Mouse (Mus musculus) cerebellum, postnatal 36 days (tissue): ENCODE measurements around the gene Phf12.
A peak's percentile ranks its signal among the peaks of the same experiment; 100 is the strongest.
"Not testable (repeated sequence)": the region's sequence is repeated elsewhere in the genome, so short reads cannot be mapped to it uniquely, and the experiment has no call there.

Experiments
- DNase-seq, 2 experiments: peaks; one replicate each; pipeline ENCODE4 v3.0.0; 2021 to 2022; ENCODE audit warnings: mixed read lengths in 2 of 2

Gene Phf12

DNA sequence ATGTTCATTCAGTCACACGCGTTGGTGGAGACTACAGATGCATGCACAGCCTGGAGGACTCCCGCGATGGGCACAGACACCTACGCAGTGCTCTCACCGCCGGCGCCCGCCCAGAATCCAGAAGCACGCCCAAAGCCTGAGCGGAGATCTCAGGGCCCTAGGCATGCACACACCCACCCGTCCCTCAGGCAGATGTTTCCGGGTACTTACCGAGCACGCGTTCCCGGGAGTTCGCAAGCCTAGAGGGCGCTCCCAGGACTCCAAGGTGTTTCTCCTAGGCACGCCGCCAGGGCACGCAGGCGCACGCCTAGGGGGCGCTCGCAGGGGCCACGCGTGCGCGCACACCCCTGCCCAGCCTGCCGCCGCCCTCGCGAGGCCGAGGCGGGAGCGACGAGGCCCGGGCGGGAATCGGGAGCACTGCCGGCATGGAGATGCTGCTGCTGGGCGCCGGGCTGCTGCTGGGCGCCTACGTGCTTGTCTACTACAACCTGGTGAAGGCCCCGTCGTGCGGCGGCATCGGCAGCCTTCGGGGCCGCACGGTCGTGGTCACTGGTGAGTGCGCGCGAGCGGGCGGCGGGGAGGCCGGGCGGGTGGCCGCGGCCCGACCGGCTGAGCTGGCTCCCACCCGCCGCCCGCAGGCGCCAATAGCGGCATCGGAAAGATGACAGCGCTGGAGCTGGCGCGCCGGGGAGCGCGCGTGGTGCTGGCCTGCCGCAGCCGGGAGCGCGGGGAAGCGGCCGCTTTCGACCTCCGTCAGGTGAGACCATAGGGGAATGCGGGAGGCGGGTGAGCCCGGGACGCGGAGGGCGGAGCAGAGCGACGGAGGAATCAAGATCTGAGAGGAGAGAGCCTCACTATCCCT, 49.6 kb downstream of the Phf12 start, which contains the start of gene Dhrs13:
Gene Dhrs13, plus strand, starts transcription at position 334 of the 862 bp plus-strand sequence.
- DNase-seq, result peak; percentile 94 to 95

DNA sequence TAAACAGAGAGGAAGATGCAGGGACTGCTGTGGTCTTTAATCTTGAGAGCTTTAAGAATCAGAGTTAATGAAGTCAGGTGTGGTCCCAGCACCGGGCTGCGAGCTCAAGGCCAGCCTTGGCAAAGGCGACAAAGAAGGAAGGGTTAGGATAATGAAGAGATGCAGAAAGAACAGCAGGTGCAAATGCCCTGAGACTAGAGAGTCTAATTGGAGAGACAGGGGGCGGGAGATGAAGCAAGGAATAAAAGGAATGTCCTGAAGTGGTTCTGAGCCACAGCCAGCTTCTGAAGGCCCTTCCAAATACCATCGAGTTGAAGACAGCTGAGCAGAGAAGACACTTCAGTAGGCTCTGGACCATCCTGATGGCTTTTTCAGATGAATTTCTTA, 50.2 kb downstream of the Phf12 start:
- DNase-seq, result no peak

DNA sequence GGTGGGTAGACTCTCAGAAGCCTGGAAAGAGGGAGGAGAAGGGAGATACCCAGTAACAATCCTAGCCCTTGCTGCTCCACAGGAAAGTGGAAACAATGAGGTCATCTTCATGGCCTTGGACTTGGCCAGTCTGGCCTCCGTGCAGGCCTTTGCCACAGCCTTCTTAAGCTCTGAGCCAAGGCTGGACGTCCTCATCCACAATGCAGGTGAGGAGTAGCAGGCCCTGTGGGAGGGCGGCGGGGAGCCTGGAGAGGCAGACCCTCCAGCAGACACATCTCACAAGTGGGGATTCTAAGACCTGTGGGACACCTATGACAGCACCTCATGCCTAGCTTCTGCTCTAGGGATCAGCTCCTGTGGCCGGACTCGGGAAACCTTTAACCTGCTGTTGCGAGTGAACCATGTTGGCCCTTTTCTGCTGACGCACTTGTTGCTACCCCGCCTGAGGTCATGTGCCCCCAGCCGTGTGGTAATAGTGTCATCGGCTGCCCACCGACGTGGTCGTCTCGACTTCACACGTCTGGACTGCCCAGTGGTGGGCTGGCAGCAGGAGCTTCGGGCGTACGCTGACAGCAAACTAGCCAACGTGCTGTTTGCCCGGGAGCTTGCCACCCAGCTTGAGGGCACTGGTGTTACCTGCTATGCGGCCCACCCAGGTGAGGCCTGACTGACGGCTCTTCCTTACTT, 51.5 kb downstream of the Phf12 start:
- no peak for DNase-seq

DNA sequence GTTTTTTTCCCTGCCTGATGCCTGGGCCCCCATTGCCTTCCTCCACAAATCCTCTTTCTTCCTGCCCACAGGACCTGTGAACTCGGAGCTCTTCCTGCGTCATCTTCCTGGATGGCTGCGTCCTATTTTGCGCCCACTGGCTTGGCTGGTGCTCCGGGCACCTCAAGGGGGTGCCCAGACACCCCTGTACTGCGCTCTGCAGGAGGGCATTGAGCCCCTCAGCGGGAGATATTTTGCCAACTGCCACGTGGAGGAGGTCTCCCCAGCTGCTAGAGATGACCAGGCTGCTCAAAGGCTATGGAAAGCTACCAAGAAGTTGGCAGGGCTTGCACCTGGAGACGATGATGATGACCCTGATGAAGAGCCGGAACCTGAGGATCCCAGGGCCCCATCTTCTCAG, 54.2 kb downstream of the Phf12 start:
- DNase-seq, result no peak

DNA sequence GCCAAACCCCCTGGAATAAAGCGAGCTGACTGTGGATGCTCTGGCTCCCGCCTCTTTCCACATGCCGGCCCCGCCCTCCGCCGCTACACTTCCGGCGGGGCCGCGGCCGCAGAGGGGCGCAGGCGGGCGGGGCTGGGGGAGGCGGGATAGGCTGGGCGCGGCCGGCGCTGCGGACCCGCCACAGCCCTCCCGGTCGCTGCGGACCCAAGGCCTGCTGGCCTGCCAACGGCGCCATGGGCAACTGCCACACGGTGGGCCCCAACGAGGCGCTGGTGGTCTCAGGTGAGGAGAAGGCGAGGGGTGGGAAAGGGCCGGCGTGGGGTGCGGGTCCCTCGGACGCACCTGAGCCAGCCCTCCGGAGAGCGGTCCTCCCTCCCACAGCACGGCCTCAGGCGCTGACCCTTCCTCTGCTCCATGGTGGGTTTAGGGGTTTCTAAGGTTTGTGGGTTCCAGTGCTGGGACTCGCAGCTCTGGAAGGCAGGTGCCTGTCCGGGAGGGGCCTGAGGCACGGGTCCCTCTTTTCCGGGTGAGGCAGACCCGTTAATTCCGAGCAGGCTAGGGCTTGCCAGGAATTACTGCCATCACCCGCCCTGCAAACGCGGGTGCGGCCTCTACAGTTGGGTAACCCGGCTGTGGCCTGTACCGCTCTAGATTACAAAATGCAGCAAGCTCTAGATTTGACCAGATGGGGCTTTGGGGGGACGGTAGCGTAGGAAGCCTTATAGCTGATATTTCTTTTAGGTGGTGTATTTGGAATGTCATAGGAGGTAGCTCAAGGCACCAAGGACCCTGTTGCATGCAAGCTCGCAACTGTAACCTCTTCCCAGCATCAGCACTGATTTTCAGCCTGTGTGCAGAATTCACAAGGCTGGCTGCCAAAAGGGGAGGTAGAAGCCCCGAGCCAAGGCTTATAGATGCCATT, 55.5 kb downstream of the Phf12 start, which contains the start of gene Flot2:
Gene Flot2, plus strand, starts transcription at position 101 of the 922 bp plus-strand sequence.
- DNase-seq, result peak; percentile 45 to 64

DNA sequence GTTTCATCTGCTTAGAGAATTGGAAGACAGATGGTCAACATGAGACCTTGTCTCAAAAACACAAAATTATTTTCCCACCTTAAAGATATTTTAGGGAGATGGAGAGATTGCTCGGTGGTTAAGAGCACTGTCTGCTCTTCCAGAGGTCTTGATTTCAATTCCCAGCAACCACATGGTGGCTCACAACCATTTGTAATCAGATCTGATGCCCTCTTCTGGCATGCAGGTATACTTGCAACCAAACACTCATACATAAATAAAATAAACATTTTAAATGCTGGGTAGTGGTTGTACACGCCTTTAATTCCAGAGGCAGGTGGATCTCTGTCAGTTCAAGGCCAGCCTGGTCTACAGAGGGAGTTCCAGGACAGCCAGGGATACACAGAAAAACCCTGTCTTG, 58.3 kb downstream of the Phf12 start:
- DNase-seq, result no peak

DNA sequence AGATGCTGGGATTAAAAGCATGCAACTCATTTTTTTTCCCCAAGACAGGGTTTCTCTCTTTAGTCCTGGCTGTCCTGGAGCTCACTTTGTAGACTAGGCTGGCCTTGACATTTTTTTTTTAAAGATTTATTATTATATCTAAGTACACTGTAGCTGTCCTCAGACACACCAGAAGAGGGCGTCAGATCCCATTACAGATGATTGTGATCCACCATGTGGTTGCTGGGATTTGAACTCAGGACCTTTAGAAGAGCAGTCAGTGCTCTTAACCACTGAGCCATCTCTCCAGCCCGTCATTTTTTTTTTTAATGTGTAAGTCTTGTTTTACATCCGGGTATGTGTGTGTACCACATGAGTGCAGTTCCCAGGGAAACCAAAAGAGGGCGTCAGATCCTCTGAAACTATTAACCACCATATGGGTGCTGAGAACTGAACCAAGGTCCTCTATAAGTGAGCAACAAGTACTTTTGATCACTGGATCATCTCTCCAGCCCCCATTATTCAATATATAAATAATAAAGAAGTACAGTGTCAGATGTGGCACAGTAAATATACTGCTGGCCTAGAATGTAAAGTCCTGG, 59.8 kb downstream of the Phf12 start:
- not testable (repeated sequence) for DNase-seq

DNA sequence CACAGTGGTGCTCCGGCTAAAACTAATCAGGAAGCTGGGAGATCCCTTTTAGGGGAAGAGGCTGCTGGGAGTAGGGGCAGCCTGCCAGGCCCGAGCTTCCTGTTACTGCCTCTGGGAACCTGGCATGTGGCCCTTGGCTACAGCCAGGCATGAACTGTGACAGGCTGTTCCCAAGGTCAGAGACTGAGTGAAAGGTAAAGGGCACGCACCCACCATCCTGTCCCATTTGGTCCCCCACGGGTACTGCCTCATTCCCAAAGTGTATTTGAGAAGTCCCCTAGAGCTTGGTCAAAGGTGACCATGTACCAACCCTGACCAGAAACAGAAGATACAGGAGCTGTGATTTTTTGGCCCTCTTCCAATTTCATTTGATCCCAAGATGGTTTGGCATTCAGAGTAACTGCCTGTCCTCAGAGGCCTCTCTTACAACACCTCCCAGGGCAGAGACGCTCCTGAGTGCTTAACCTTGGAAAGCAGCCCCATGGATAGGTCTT, 62.3 kb downstream of the Phf12 start:
- DNase-seq, result peak; percentile 91 to 92

DNA sequence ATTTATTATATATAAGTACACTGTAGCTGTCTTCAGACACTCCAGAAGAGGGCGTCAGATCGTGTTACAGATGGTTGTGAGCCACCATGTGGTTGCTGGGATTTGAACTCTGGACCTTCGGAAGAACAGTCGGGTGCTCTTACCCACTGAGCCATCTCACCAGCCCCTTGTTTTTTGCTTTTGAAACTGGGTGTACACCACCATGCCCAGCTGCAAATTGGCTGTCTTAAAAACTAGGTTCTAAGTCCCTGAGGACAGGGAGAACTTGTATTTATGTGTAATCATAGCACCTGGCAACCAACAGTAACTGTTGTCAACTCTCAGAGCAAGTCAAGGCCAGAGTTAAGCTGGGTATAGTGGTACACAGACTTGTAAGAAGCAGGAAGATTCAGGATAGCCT, 66.1 kb downstream of the Phf12 start:
- not testable (repeated sequence) for DNase-seq

DNA sequence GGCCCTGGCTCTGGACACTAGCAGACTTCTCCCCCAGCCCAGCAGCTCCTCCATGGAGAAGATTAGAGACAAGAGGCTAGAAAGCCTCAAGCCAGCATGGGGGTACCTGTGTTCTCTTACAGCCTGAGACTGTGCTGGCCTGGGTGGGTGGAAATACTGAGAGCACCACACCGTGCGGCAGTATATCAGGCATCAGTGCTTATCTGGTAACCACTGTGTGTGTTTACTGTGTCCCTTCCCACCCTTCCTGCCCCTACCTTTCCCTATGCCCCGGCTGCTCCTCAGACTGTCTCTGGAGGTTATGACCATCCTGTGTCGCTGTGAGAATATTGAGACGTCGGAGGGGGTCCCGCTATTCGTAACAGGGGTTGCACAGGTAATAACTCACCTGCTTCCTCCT, 70.5 kb downstream of the Phf12 start:
- DNase-seq, result no peak

DNA sequence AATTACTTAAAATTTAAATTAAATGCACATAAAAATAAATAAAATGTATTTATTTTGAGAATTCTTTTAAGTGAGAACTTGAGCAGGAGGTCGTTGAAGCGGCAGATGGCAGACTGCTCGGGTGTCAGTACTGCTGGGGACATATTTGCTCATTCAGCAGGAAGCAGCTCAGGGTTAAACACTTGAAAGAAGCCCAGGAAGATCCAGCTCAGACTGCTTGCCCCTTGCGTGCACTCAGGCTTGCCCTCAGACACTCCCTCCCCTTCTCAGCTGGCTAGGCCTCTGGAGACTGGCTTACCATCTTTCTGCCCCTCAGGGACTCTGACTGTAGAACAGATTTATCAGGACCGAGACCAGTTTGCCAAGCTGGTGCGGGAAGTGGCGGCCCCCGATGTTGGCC, 74.4 kb downstream of the Phf12 start:
- no peak for DNase-seq

DNA sequence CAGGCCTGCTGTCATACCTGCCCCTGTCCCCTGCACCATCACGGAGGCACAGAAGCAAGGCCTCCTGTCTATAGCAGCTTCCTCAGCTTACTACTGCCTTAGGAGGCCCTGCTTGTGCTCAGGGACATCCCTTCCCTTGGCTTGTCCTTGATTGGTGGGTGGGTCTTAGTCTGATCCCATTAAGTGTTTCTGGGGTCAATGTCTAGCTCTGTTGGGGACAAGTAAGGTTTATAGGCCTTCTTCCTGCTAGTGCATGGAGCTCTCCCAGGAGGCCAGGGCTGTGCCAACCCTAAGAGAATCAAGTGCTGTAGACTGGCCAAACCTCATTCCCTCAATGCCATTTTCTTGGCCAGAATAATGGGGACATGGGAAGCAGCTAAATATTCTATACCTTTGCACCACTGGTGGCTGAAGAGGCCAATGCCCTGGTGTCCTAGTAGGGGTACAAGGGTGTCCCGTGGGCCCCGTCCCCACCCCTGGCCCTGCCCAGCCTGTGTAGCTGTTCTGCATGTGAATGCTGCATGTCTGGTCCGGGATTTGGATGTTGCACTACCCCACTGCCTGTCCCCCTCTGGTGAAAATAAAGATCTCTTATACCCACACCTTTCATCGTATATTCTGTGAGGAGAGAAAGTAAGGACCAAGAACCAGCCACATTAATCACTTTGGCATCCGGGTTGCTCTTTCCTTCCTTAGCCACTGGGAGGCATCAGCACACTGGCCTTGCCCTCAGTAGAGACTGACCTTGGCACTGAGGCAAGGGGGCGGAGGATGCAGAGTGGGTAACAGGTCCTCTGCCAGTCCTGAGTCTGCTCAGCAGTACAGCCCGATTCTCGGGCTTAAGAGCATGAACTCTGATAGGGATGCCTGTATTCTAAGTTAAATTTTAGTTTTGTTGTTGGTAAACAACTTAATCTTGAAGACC, 77.5 kb downstream of the Phf12 start:
- peak; percentile 55 to 57 for DNase-seq

DNA sequence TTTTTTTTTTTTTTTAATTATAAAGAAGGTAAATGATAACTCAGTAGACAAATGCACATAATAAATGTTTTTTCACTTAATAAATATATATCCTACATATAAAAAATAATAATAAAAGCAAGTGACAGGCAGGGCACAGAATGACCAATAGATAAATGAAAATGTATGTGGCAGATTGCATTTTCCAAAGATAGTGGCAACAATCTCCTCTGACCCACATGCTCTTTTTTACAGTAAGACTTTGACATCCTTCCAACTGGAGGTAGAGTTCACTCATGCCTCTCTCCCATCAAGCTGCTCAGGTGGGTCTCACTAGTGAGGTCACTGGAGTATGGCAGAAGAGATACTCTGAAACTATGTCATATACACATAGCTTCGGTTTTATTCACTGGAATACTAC, 80.0 kb downstream of the Phf12 start:
- DNase-seq, result no peak

DNA sequence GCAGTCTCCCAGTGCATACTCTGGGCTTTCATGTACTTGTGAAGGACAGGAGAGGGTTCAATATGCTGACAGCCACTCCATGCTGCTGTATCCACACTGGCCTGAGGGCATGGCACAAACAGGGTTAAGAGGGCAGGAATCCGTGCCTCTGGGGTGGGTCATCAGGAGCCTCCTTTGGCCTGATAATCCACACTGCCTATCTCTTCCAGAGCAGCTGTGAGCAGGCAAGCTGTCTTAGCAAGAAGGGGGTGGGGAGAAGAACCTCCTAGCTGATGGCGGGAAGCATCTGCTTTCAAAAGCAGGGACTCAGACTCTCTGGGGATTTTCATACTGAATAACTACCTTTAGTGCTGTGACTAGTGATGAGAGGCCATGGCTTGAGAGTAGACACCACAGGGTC, 83.4 kb downstream of the Phf12 start:
- no peak for DNase-seq

DNA sequence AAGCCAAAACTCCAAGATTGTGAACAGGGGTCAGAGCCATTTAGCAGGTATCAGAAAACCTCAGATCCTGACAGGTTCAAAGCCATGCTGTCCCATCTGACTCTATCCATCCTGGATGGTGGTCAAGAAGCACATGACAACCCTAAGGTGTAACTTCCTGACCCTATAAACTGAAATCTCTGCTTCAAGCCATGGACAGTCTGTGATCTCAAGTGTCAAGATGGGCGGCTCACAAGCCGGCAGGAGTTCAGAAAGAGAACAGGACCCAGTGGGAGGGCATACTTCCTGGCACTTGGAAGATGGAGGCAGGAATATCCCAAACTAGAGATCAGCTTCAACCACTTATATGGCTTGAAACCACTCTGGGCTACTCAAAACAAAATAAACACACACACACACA, 84.1 kb downstream of the Phf12 start:
- DNase-seq, result no peak

DNA sequence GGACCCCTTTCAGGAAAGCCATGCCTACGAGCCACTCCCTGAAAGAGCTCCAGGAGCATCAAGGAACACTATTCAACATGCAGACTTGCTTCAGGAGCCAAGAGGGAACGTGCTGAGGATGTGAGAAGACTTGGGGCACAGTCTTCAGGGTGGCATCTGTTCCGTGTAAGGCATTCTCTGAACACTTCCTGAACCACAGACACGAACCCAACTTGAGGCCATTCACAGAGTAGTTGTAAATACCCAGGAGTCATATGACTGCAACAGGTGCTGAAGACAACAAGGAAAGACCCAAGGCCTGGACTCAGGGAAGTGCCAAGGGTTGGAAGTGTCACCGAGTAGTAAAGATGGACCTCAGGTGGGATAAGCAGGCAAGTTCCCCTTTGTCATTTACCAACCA, 85.0 kb downstream of the Phf12 start:
- DNase-seq, result no peak

DNA sequence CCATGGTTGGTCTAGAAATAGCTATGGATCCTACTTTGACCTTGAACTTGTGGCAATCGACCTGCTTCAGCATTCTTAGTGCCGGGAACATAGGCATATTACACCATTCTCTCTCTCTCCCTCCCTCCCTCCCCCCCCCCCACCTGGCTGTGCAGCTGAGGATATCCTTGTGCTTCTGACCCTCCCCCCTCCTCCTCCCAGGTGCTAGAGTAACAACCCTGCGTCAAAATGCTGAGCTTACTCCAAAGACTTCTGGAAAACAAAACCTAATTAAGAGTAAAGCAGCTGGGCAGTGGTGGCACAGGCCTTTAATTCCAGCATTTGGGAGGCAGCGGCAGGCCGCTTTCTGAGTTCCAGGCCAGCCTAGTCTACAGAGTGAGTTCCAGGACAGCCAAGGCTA, 86.6 kb downstream of the Phf12 start:
- no peak for DNase-seq

DNA sequence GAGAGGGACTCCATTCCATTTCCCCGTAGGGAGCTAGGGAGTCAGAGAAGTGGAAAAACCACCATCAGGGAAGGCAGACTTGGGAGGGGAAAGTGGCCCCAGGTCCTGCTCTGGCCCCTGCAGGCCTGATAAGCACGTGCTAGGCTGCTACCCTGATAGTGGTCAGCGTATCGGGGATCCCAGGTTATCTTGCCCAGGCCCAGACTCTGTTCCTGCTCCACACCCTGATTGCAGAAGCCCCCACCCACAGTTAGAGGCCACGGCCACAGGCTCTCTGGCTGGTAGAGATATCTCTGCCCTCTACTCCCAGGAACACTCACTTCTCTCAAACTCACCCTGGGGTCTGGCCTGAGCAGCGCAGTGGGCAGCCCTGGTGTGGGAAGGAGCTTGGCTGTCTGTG, 87.1 kb downstream of the Phf12 start:
- DNase-seq, result no peak

DNA sequence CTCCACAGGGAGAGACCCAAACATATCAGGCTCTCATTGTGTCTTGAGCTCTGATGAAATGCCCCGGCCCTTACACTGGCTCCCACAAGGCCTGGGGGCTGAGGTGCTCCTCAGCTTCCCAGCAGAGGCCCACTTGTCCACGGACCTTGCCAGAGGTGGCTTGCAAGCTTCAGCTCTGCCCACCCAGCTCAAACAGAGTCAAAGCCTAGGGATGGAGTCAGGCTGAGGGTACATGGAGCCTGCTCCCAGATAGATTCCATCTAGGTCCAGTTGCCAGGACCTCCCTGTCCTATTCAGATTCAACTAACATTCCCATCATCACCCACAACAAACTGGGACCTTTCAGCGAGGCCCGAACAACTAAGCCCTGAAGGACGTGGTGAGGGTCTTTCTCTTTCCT, 89.4 kb downstream of the Phf12 start:
- no peak for DNase-seq

DNA sequence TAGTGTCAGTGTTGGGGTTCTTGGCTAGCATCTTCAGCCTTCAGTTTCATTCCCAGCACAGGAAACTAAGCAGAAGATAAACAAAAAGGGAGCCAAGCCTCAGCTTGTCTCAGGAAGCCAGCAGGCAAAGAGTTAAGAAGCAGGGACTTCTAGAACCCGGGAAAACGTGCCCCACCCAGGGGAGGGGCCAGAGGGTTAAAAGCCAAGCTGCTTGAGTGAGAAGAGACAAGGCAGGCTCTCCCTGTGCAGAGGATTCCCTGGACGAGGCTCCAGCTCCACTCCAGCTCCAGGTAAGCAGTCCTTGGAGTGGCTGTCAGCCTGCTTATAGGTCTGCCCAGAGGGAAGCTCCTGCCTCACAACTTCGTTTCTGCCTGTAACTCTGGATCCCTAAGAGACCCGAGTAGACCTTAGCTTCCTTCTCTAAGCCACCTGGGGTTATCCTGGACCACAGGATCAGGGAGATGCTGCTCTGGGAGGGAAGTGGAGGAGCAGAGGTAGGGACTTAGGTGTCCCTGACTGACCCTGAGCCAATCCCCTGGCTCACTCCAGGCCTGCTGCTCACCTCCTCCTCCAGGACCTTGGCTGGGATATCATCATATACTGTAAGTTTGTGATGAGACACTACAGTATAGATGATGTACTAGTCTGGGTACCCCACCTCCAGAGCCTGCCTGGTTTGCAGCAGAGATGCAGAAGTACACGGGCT, 90.0 kb downstream of the Phf12 start:
- DNase-seq, result no peak
